Mouse (Mus musculus) midbrain, embryonic 11.5 days (tissue): ENCODE measurements at regions not wholly inside any gene's neighbourhood (a gene's known extent, or its start where the extent isn't known, plus 50 kb on each side); places are given as distances from the start of the nearest gene placed in this dataset.

Source experiments
- ATAC-seq: fragments of 200-750 bp; cut with Nextera tagmentation; 2 replicates; pipeline ENCODE4 v1.8.0; 2017; ENCODE audit warnings: moderate TSS enrichment, moderate library complexity; ENCODE audit not compliant: low FRiP score
- DNase-seq: peaks from one replicate; pipeline ENCODE4 v3.0.0; 2015; ENCODE audit warnings: low spot score; ENCODE audit errors: missing footprints
- H3K27ac ChIP-seq: fragments of 300-500 bp; sonication (generic); 2 replicates; pipeline ENCODE4 v1.5.1; 2014; ENCODE audit warnings: low read depth, low read length
- H3K27me3 ChIP-seq: fragments of 300-500 bp; sonication (generic); 2 replicates; pipeline ENCODE4 v1.6.1; 2014; ENCODE audit warnings: mild to moderate bottlenecking, low read length, moderate library complexity, mixed read lengths; ENCODE audit not compliant: control insufficient read depth, insufficient read depth
- H3K36me3 ChIP-seq: fragments of 300-500 bp; sonication (generic); 2 replicates; pipeline ENCODE4 v1.6.1; 2014; ENCODE audit warnings: mild to moderate bottlenecking, low read length, moderate library complexity, mixed read lengths; ENCODE audit not compliant: control insufficient read depth, insufficient read depth
- H3K4me1 ChIP-seq: fragments of 300-500 bp; sonication (generic); 2 replicates; pipeline ENCODE4 v1.6.1; 2014; ENCODE audit warnings: low read length; ENCODE audit not compliant: control insufficient read depth, insufficient read depth
- H3K4me2 ChIP-seq: fragments of 300-500 bp; sonication (generic); 2 replicates; pipeline ENCODE4 v1.6.1; 2014; ENCODE audit warnings: mild to moderate bottlenecking, moderate library complexity
- H3K4me3 ChIP-seq: fragments of 300-500 bp; sonication (generic); 2 replicates; pipeline ENCODE4 v1.5.1; 2014; ENCODE audit warnings: low read depth, low read length
- H3K9ac ChIP-seq: fragments of 300-500 bp; sonication (generic); 2 replicates; pipeline ENCODE4 v1.6.1; 2014; ENCODE audit warnings: low read length
- H3K9me3 ChIP-seq: fragments of 300-500 bp; sonication (generic); 2 replicates; pipeline ENCODE4 v1.6.1; 2016; ENCODE audit warnings: low read length; ENCODE audit not compliant: control insufficient read depth
- WGBS: fragments of 180-500 bp; shearing (Covaris S2); extraction: QIAGEN DNeasy Blood & Tissue Kit; methylation state at CpG from one replicate; pipeline ENCODE4 v1.1.7; 2014; 5-methylcytosine and 5-hydroxymethylcytosine counted together

DNA sequence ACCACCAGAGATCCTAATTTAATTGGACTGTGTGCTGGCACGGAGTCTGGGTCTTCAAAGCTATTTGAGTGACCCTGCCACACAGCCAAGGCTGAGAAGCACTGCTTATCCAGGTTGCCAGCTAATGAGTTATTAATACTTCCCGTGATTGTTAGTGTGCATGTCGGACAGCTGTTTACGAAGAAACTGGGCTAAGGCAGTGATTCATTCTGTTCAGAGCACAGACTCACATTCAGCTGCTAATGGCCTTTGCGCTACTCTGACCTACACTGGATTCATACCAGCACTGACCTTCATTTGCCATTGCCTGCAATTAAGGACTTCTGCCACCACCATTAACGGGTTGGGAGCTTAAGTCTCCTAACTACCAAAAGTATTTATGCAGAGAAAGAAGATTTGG is 156.7 kb upstream of the Dppa4 start:
- H3K9me3 ChIP-seq, result no peaks in the 10 kb centered on the region
- H3K9ac ChIP-seq, result no peak overlapping the region
- no peak overlapping the region for H3K4me2 ChIP-seq
- H3K27ac ChIP-seq, result no peak overlapping the region
- no peaks in the 10 kb centered on the region for H3K36me3 ChIP-seq
- WGBS, result 89% methylated on average over 6 of the region's 6 CpGs
- no peaks in the 10 kb centered on the region for H3K27me3 ChIP-seq
- no peaks in the 10 kb centered on the region for H3K4me1 ChIP-seq
- no peak for ATAC-seq
- no peak for DNase-seq
- H3K4me3 ChIP-seq, result no peak overlapping the region

DNA sequence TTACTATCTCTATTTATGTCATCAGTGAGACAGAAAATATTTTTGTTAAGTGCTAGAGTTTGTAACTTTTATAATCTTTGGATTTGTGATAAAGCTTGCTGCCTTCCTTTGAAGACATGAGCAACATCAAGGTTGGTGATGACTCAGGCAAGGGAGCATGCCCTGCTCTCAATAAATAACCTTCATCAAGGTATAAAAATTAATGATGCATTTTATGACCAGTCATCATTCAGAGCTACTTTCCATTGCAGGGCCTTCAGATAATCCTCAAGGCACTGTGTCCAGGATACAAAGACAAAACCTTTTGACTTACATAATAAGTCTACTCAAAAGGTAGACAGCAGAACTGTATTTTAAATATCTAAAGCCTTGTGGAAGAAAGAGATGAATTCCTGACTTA is 156.2 kb upstream of the Dppa4 start:
- no peak overlapping the region for H3K4me2 ChIP-seq
- DNase-seq, result no peak
- H3K4me3 ChIP-seq, result no peak overlapping the region
- no peaks in the 10 kb centered on the region for H3K9me3 ChIP-seq
- no peak for ATAC-seq
- no peak overlapping the region for H3K27ac ChIP-seq
- no peak overlapping the region for H3K9ac ChIP-seq
- no peaks in the 10 kb centered on the region for H3K36me3 ChIP-seq
- H3K4me1 ChIP-seq, result no peaks in the 10 kb centered on the region
- H3K27me3 ChIP-seq, result no peaks in the 10 kb centered on the region

DNA sequence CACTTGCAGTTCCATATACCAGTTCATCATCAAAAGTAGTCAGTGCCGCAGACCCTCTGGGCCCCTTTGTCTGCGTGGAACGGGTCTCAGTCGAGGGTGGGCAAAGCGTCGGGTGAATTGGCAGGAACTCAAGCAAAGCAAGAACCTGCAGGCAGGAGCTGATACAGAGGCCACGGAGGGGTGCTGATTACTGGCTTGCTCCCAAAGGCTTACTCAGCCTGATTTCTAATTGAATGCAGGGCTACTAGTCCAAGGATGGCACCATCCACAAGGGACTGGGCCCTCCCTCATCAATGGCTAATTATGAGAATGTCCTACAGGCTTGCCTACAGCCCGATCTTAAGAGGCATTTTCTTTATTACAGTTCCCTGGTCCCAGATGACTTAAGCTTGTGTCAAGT is 128.2 kb upstream of the Dppa4 start:
- H3K27ac ChIP-seq, result no peak overlapping the region
- H3K4me3 ChIP-seq, result no peak overlapping the region
- no peaks in the 10 kb centered on the region for H3K9me3 ChIP-seq
- no peaks in the 10 kb centered on the region for H3K27me3 ChIP-seq
- no peaks in the 10 kb centered on the region for H3K36me3 ChIP-seq
- no peaks in the 10 kb centered on the region for H3K4me1 ChIP-seq
- no peak overlapping the region for H3K4me2 ChIP-seq
- no peak overlapping the region for H3K9ac ChIP-seq
- ATAC-seq, result no peak
- DNase-seq, result no peak
- WGBS, result 95% methylated on average over 8 of the region's 8 CpGs

DNA sequence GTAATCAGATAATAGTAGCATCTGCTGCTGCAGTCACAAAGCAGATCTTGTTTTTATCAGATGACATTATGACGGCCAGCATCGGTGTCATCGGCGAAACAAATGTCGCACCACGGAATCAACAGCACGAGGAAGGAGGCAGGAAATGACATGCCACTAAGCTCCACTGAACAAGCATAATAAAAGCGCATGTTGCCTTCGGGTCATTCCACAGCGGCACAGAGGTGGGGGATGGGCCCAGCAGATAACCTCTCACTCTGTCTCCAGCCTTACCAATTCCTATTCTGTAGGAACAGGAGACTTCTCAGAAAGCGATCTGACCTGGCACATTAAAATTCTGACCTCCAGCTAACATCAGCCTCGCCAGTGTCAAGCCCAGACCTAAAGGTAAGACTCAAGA is 93.1 kb upstream of the Dppa4 start:
- ATAC-seq (0 out of 2 replicates have a peak, but pooled peaks have one; percentile 54), DNase-seq (no peak)

DNA sequence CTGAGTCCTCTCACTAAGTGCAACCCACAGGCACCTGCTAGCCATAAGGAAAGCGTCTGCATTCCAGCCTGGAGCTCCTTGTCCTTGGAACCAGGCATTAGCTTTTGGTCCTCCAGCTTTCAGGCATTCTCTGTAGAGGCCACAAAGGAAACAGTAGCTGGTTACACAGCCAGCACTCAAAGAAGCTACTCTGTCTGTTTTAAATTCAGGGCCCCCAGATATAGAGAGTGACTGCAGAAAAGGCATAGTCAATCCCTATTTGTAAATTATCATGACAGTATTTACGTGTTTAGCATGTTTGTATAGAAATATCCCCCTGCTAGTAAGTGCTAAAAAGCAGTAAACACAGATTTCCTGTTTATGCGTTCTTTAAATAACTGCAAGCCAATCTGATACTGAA is 91.3 kb upstream of the Dppa4 start:
- H3K36me3 ChIP-seq, result no peaks in the 10 kb centered on the region
- WGBS, result 95% methylated on average over 3 of the region's 3 CpGs
- ATAC-seq (no peak), DNase-seq (no peak)
- H3K4me3 ChIP-seq, result no peak overlapping the region
- H3K4me1 ChIP-seq, result no peaks in the 10 kb centered on the region
- no peaks in the 10 kb centered on the region for H3K27me3 ChIP-seq
- H3K9ac ChIP-seq, result no peak overlapping the region
- H3K4me2 ChIP-seq, result no peak overlapping the region
- no peaks in the 10 kb centered on the region for H3K9me3 ChIP-seq
- no peak overlapping the region for H3K27ac ChIP-seq

More for the DNA sequence above, 93.1 kb upstream of the Dppa4 start:
- Histone ChIP-seq H3K4me1 (no peaks in the 10 kb centered on the region), H3K9ac (no peak overlapping the region), H3K9me3 (no peaks in the 10 kb centered on the region), H3K36me3 (no peaks in the 10 kb centered on the region), H3K27me3 (no peaks in the 10 kb centered on the region), H3K27ac (no peak overlapping the region), H3K4me3 (no peak overlapping the region), H3K4me2 (no peak overlapping the region)
- 83% methylated on average over 12 of the region's 12 CpGs for WGBS

DNA sequence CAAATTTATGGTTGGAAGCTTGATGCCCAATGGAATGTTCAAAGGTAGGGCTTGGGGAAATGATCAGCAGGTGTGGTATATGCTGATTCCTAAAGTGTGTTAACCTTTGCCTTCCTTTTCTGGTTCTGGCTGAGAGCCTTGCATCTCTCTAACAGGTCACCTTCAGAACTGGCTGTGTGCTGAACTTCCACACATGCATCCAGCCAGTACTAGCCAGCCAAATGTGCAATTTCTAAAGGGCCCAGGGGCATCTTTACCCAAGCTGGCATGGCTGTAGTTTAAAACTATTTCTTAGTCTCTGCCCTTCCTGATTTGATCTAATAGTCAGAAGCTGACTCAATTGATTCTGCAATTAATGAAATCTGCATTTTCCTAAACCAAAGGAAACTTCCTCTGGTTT is 68.6 kb upstream of the Dppa4 start:
- Histone ChIP-seq H3K36me3 (no peaks in the 10 kb centered on the region), H3K4me3 (no peak overlapping the region), H3K27me3 (no peaks in the 10 kb centered on the region), H3K27ac (no peak overlapping the region), H3K9ac (no peak overlapping the region), H3K9me3 (no peaks in the 10 kb centered on the region), H3K4me2 (no peak overlapping the region), H3K4me1 (no peaks in the 10 kb centered on the region)
- ATAC-seq (no peak), DNase-seq (no peak)
